Mouse (Mus musculus) lung, postnatal 0 days (tissue): Measurements from ENCODE around the gene Foxk1.

Experiments
- CTCF ChIP-seq: IDR thresholded peaks from 2 replicates; pipeline ENCODE4 v1.5.1; 2016; ENCODE audit warnings: antibody characterized with exemption, mild to moderate bottlenecking
- EP300 ChIP-seq: IDR thresholded peaks from 2 replicates; pipeline ENCODE4 v1.6.1; 2016; ENCODE audit warnings: antibody characterized with exemption, mild to moderate bottlenecking, control low read depth

GRCm38 (mm10) chr5:142400981-142401640, at the start of gene Foxk1:
- no peak for TF ChIP-seq CTCF
- TF ChIP-seq EP300, result no peak
